ENCODE assay signal across 2 mouse cellular contexts in the genomic region with DNA sequence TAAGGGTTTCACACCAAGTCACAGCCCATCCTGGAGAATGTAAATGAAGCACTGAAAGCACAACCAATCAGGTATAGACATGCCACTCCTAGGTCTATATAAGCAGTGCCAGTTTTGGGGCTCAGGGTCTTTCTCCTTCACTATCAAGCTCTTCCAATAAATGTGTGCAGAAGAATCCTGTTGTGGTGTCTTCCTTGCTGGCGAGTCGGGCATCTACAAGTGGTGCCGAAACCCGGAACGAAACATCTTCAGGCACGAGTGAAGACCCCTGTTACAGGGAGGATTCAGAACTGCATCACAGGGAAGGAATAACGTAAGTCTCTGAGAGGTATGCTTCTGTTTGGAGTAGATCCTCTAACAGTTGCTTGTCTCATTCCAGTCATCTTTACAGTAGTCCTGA.
DNase-seq lines count a peak whose midpoint lies in the region.

No protein-coding gene starts in this region.

- peak; percentile 74 for DNase-seq in heart, adult 11 months
- peak; percentile 16 for DNase-seq in testis, postnatal 10 days (ENCODE audit: low spot score)
